Mouse (Mus musculus) liver, embryonic 14.5 days (tissue): ENCODE results near the gene Gm28036.

Experiments used
- CTCF ChIP-seq: IDR thresholded peaks from 2 replicates; pipeline ENCODE4 v1.5.1; 2016; ENCODE audit warnings: antibody characterized with exemption, low read depth, control low read depth
- EP300 ChIP-seq: IDR thresholded peaks from 2 replicates; pipeline ENCODE4 v1.6.1; 2016; ENCODE audit warnings: antibody characterized with exemption, low read depth

GRCm38 (mm10) chr2:156087391-156088110 lies 39.3 kb downstream of the Gm28036 start:
- TF ChIP-seq EP300: no peak
- TF ChIP-seq CTCF: no peak
